Mouse (Mus musculus) cerebellum, adult 11-12 months (tissue): Measurements from ENCODE around the gene Fars2.
"Not testable (repeated sequence)": the region's sequence is repeated elsewhere in the genome, so short reads cannot be mapped to it uniquely, and the experiment has no call there.

Source experiments
- DNase-seq: peaks from one replicate; pipeline ENCODE4 v3.0.0; 2022

The Fars2 gene

DNA sequence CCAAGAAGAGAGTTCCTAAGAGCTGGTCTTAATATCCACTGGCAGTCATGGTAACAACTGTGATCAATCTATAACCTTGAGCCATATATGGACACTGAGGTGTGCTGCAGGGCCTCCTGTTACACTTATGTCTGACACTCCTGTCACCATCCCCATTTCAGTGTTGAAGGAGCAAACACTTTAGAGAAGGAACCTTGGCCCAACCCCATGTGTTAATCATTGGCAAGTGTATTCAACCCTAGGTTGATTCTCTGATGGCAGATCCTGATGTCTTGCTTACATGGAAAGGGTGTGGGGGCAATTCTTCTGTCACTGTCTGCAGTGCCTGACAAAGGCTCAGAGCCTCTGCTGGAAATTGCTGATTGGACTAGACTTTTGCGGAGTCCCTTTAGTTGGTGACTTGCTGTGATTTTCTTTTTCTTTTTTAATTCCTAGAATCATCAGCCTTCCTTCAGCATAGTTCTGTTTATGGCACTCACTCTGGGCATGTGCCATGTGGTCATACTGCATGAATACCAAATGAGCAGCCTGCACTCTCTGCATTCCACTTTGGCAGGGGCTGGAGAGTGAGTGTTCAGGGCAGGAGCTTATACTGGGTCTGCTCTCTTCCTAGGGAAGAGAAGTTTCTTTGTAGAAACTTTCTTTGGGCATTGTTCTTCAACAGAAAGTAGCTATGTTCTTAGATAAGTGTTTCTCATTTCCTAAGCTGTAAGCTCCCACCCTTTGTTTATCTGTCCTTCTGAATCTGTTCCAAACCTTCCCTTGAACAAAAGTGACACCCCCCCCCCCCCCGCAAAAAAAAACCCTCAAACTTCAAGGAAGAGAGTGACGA is 181.0 kb downstream of the Fars2 start:
- DNase-seq = no peak

DNA sequence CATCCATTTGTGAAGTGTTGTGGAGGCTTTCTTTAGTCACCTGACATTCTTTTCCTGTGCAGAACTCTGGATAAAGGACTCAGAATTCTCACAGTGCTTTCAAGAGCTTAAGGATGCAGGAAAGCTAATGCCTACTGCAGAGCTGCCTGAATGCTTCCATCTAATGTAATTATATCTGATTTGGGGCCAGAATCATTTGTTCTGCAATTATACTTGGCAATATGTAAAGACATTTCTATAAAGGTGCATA is 181.5 kb downstream of the Fars2 start:
- no peak for DNase-seq

DNA sequence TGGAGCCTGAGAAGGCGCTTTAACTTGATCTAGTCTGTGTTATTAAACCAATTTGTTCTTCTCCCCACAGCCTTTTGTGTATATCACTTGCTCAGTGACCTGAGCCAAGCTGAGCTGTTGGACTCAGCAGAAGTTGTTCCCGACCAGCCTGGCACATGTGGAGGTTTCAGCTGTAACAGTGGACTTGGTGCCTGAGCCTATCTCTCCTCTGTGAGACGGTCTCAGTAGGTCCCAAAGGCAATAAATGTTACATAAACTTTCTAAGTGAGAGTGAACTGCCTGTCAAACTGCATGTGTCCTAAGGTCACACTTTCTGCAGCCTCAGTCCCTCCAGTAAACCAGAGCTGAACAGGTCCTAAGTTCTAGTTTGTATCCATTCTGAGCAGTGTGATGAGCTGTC is 185.6 kb downstream of the Fars2 start:
- DNase-seq = no peak

DNA sequence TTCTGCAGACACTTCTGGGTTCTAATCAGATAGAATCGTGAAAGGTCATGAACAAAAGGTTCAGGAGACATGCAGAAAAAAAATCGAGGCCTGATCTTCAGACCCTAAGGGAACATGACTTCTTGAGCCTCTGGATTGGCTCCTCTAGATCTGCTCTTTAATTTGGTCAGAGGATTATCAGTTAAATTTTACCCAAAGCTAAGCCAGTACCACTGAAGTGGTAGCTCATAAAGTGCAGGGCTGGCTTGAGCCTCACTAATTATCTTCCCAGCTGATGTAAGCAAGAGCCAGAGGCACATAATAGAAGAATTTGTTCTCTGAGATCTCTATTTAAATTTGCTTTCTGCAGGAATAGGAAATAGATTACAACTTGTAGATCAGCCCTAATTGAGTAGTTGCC is 188.1 kb downstream of the Fars2 start:
- no peak for DNase-seq

DNA sequence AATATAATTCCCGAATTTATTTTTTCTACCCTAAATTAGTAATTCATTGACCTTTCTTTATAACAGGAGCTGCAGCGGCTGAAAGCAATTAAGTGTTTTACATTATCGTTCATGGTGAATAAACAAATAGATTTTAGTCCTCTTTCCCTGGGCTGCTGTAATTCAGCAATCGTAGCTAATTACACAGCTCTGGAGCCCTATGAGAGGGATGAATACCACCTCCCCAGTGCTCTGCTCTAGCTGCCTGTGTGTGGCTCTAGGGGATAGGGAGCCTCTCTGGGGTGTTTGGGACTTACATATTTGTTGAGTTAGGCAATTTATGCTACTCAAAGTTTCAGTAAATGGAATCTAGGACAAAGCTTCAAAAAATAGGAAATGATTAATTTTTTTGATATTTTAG is 190.2 kb downstream of the Fars2 start:
- no peak for DNase-seq

DNA sequence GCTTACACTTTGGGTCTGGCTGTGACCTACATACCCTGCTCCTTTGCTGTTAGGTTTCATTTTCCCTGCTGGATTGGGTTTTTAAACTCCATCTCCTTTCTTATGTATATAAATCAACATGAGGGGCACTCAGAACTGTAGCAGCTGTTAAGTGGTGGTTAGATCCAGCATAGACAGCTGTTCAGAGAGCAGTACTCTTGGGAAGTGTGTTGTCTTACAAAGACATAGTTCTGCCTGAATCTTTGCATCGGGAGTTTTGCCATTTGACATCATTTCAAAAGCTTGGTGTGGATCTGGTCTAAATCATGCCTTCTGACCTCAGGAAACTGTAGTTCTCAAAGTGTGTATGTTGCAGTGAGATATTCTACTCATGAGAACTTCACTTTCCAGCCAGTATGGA is 191.9 kb downstream of the Fars2 start:
- no peak for DNase-seq

DNA sequence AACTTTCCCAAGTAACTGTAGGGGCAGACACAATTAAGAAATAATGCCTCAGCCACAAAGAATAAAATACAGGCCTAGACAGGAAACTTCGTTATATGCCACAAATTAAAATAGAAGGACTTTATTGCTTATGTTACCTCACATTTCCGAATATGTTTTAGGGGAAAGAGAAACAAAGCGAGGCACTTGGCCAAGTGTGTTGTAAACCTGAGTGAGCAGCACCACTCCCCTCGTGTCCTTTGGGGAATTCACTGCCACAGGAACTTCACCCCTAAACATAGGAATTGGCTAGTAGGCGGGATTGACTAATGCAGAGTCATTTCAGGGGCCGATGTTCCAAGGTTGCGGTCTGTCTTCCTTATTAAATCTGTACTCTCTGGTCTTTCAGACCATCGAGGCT is 197.0 kb downstream of the Fars2 start:
- no peak for DNase-seq

DNA sequence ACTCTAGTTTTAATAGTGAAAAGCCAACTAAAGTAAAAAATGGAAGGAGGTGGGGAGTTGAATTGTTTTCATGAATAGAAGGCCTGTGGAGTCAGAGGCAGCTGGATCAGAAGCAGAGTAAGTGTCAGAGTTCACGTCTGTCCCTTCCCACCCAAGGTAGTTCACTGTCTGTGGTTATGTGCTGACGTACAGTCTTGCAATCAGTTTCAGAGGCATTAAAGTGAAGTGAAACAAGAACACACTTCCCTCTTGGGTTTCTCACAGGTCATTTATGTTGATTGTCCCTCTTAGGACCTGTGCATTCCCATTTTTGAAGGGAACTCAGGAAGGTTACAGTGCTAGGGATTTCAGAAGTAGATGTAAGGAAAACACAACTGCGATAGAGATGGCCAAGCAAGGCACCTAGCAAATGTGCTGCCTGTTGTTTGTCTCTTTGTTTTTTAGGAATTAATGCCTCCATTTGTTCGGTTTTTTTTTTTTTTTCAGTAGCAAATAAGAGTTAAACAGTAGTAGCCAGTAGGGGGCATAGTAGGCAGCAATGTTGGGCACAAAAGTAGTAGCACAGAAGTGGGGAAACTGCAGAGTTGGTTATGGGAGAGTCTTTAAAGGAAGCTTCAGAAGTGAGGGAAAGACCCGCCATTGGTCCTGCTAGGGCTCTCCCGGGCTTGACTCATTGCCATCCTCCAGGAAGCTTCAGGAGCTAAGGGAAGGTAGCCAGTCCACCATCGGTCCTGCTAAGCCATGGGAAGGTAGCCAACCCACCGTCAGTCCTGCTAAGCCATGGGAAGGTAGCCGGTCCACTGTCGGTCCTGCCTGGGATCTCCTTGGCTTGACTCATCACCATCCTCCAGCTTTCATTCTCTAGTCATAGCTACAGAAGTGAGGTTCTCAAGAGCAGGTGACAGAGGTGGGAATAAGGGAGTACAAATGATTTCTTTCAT is 197.9 kb downstream of the Fars2 start:
- DNase-seq = peak; percentile 32

DNA sequence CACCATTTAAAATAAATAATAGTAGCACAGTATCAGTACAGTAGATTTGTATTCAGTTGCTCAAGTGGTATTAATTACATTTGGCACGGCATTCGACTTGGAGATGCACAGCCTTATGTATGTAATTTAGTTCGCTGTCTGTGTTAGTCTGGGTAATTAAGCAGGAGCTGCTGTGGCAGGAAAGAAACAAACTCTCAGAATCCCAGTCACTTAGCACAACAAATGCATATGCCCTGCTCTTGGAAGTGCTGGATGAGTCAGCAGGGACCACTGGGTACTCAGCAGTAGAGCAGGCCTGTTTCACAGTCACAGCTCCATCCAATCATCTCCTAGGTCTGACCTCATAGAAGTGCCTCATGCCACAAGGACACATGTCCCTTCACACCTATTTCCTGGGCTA is 200.6 kb downstream of the Fars2 start:
- DNase-seq = no peak

DNA sequence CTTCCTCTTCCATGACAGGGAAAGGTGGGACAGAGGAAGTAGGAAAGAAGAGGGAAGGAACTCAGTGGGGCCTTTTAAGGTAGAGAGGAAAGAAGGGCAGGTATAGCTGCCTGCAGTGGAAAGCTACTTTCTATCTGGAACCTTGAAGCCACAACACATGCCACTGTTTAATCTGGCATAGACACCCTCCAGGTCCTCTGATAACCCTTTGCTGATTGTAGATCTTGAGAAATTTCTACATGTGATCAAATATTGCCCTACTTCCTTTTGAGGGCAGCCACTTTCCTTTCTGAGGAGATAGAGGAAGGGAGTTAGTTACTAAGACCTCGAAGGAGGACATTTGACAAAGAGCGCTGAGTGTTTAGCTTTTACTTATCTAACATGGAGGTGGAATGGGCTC is 207.4 kb downstream of the Fars2 start:
- no peak for DNase-seq

DNA sequence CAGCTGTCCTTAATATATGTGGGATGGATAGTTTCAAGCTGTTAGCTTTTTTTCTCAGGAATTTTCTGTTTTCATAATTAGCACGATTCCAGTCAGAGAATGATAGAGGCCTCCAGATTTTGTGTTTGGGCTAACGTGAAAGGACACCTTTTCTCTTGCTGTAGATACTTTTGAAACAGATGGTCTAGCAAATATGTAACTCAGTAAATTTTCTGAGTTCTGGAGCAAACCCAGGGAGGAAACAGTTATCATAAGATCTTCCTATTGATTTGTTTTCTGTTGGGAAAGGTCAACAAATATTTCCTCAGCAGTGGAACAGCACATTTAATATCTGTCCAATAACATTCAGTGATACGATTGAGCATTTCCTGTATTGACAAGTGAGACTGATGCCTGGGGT is 209.3 kb downstream of the Fars2 start:
- DNase-seq = no peak

DNA sequence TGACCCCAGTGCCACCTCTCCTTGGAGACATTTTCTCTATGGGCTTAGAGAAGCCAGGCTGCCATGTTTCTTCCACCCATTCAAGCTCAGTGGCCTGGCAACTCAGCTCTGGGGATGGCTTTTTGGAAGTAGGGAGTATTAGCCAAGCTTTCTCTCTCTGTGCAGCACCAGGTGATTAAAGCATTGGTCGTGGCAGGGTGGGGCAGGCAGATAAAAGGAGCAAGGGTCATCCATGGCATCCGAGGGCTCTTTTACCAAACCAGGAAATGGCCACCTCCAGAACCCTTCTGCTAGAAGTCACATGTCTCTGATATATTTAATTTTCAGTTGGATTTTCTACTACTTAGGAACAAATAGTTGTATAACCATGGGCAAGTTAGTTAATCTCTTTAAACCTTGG is 212.7 kb downstream of the Fars2 start:
- DNase-seq = no peak

DNA sequence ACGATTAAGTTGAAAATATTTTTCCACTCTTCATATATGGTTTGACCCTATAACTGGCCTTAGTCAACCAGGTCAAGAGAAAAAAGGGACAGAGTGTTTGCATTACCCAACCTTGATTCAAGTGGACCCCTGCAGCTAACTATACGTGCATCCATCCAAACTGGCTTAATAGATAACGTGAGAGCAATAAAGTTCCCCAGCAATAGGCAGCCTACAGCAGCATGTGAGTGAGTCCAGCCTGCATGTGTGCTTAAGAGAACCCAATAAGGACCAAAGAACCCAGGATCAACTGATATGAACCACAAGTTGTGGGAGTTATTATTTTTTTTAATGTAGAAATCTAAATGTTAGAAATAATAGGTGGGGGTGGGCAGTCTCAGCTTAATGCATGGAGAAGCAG is 213.3 kb downstream of the Fars2 start:
- DNase-seq = no peak

DNA sequence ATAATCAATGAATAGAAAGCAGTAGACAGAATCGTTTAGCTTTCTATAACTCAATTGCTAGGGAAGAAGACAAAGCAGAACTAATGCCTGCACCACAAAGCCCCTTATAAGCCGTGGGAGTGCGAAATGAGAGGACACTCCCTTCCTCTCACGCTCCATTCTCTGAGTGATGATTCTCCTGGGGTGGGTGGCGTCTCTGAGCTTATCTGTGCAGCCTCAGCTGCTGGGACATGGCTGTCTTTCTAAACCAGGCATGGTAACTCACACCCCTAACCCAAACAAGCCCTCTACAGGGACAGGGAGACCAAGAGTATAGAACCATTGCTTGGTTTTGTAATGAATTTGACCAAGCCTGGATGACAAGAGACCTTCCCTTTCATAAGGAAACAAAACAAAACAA is 217.5 kb downstream of the Fars2 start:
- DNase-seq = no peak

DNA sequence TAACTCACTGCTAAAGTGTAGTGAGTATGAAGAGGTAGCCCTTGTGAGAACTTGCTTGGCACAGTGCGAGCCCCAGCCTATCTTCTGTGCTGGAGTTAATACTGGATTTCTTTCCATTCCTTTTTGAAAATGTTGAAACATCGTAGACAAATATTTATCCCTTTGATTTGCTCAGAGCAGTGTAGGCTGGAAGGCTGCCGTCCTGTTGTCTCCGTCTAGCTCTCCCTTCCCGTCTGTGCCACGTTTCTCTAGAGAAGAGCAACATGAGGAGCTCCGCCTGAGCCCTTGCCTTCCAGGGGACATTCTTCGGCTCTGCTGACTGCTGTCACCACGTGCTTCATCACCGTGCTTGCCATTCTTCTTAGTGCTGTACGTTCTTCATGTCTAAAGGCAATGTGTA is 234.3 kb downstream of the Fars2 start:
- DNase-seq = no peak

DNA sequence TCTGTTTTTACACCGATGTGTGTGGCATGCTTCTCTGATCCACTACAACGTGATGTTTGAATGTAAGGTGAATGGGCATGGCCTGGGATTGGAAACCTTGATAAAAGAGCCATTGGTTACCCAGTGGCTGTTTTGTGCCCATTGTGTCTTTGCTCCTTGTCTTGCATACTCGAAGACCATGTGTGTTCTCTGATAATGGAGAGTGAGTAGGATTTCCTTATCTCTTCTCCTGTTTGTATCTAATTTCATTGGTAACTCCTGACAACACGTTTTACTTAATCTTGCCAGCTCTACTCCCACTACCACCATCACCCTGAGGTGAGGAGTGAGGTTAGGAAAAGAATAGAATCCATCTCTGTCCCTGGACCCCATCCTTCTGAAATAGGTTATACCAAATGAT is 240.3 kb downstream of the Fars2 start:
- DNase-seq = no peak

DNA sequence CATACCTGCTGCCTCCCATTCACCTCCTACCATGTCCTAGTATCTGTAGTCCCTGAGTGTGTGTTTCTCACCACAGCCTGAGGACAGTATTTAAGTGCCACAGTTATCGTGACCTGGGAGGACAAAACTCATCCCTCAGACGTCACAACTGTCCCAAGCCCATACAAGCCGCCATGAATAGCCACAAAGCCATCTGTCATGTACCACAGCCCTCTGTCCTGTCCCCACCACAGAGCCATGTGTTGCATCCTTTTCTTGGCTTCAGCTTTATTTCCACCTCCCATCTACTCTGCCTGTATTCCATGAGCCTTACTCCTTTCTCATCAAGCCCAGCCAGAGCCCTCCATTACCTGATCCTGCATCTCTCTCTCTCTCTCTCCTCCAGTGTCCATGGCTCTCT is 244.2 kb downstream of the Fars2 start:
- no peak for DNase-seq

DNA sequence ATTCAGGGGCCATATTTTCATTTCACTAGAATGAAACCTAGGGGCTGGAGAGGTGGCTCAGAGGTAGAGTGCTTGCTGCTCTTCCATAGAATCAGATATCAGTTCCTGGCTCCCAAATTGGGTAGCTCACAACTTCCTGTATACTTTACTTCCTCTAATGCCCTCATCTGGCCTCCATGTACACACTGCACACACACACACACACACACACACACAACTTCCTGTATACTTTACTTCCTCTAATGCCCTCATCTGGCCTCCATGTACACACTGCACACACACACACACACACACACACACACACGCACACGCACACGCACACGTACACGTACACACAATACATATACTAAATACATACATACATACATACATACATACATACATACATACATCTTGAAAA is 248.5 kb downstream of the Fars2 start:
- DNase-seq = not testable (repeated sequence)

DNA sequence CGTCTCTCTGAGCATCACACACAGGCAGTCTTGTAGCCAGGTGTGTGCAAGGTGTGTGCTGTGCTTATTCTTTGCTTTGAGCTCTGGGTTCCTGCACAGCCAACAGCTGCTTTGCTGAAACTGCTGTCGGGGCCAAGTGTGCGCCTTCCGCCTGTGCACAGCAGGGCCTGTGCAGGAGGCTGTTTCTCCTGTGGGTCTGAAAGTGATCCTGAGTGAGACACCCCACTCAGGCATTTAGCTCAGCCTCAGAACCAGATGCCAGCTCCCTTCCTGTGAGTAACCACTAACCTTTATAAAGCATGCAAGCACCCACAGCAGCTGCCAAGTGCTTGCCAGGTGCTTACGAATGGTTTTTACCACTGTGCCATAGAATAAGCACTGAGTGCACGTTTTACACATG is 249.1 kb downstream of the Fars2 start:
- DNase-seq = no peak

DNA sequence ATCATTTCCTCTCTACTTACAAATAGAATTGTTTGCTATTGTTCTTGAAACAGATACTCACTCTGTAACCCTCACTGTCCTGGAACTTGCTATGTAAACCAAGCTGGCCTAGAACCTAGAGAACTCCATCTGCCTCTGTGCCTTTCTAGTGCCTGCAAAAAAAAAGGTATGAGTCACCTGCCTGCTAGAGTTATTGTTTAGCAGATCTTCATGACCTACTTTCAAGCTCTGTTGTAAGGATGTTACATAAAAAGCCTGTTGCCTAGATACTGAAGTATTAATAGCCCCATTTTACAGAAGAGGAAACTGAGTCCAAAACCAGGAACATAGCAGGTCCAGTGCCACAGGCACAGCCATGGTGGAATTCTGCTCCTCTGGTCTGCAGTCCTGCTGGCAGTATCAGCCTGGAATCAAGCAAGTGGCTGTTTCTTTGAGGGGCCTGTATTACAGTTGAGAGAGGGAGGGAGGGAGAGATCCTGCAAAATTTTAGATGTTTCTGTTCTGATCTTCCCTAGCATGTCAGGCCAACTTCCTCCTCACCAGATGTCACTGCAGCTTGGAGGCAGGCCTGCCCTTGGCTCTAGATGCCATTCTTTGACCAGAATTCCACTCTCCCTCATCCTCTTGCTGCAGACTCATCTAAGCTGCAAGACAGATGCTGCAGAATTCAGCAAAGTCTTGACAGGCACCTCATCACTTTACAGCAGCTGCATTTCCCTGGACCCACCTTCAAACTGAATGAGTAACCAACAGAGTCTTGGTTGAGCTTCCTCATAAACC is 250.7 kb downstream of the Fars2 start:
- no peak for DNase-seq

DNA sequence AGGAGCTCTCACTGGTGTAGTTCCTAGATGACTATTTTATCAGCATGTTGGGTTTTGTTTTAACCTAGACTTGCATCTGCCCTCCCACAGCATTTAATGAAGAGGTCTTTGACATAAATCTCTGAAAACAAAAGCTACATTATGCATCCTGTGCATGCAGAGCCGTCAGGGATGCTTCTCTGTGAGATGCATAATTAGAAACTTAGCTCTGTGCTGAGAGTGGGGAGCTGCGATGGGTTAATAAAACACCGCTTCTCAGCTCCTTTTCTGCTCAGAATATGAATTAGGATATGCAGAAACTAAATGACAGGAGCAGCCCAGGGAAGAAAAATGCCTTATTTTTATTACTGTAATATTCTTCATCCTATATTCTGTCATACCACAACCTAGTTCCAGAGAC is 251.6 kb downstream of the Fars2 start:
- no peak for DNase-seq

DNA sequence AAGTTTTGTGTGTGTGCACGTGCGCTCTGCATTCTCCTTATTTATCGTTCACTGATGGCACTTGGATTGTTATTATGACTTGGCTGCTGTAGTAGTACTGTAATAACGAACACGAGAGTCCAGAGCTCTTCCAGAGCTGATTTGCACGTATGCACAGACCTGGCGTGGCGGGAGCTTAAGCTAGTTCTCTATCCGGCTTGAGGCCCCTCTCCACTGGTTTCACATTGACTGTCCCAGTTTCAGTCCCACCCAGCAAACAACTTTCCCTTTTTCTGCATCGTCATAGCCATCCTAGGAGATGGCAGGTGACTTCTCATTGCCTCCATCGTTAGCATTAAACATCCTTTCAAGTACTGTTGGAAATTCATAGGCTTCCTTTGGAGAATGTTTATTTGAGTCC is 252.2 kb downstream of the Fars2 start:
- no peak for DNase-seq

DNA sequence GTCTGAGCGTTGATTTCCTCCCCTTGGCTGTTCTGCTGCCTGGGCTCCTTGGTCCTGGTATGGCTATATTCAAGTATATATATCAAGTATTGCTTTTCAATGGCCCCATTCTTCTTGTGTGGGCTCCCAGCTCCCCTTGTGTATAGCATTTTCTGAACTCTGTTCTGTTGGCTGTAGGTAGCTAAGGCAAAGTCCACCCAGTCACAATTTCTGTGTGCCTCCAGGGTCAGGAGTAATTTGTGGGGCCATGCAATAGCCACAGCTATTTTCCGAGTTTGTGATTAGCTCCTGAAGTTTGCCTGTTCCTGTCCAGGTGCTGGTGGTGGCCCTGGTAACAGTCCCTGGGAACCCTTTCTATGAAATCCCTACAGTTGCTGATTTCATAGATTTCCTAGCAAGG is 266.0 kb downstream of the Fars2 start:
- no peak for DNase-seq

DNA sequence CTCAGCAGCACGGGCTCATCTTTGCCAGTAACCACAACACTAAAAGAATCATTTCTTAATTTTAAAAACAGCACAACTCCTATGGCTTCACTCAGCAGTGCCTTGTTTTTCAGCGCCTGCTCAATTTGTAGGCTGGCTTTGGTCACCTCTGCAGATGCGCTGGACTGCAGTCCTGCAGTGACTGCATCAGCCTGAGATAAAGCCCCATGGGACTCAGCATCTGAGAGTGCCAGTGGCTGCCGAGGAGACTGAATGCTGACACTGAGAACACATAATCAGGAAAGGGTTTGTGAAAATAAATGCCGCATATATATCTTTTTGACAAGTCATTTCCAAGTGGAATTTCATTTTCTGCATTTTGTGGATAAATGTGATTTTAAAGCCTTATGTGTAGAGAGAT is 268.9 kb downstream of the Fars2 start:
- DNase-seq = no peak
